Mouse (Mus musculus) E14TG2a.4 (cell line): ENCODE measurements around the gene Fmnl2.

Experiments
- H3K27me3 ChIP-seq: 2 replicates; pipeline ENCODE4 v1.6.1; 2014; ENCODE audit warnings: low read length, control low read depth; ENCODE audit not compliant: insufficient read depth
- H3K36me3 ChIP-seq: 2 replicates; pipeline ENCODE4 v1.6.1; 2014; ENCODE audit warnings: low read length, control low read depth; ENCODE audit not compliant: insufficient read depth
- H3K4me1 ChIP-seq: replicated peaks from 2 replicates; pipeline ENCODE4 v1.6.1; 2014; ENCODE audit warnings: low read depth, low read length, control low read depth
- H3K4me3 ChIP-seq: replicated peaks from 2 replicates; pipeline ENCODE4 v1.5.1; 2014; ENCODE audit warnings: mild to moderate bottlenecking, low read length
- H3K9me3 ChIP-seq: 2 replicates; pipeline ENCODE4 v1.6.1; 2014; ENCODE audit warnings: low read length, control low read depth
- CTCF ChIP-seq: conservative IDR thresholded peaks from 2 replicates; pipeline ENCODE4 v1.5.1; 2014; ENCODE audit warnings: low read length
- NANOG ChIP-seq: IDR thresholded peaks from 2 replicates; pipeline ENCODE4 v1.6.1; 2014; ENCODE audit warnings: borderline replicate concordance, low read length, mixed read lengths
- POU5F1 ChIP-seq: IDR thresholded peaks from 2 replicates; pipeline ENCODE4 v1.6.1; 2014; ENCODE audit warnings: low read length, borderline replicate concordance

Gene Fmnl2

DNA sequence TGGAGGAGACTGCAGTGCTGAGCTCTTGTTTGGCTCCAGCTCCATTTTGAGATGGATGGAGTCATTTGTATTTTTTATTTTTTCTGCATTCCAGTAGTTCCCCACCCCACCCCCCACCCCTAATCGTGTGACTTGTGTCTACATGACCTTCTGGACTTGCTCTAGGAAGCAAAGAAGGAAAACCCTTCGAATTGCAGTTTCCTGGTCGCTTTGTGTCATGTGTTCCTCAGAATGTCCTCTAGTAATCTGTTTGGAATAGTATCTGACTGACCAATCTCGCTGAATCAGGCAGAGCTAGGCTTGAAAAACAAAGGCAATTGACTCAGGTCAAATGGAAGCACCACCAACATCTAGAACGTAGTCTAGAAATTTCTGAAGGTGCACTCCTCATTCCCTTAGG lies 15.0 kb downstream of the Fmnl2 start:
- H3K27me3 ChIP-seq = no peaks in the 10 kb centered on the region
- no peak overlapping the region for H3K4me3 ChIP-seq
- peaks cover 5% of the 10 kb centered on the region for H3K9me3 ChIP-seq
- H3K4me1 ChIP-seq = peaks cover 9% of the 10 kb centered on the region
- TF ChIP-seq POU5F1 (no peak), NANOG (no peak), CTCF (no peak)
- H3K36me3 ChIP-seq = peaks cover 6% of the 10 kb centered on the region

DNA sequence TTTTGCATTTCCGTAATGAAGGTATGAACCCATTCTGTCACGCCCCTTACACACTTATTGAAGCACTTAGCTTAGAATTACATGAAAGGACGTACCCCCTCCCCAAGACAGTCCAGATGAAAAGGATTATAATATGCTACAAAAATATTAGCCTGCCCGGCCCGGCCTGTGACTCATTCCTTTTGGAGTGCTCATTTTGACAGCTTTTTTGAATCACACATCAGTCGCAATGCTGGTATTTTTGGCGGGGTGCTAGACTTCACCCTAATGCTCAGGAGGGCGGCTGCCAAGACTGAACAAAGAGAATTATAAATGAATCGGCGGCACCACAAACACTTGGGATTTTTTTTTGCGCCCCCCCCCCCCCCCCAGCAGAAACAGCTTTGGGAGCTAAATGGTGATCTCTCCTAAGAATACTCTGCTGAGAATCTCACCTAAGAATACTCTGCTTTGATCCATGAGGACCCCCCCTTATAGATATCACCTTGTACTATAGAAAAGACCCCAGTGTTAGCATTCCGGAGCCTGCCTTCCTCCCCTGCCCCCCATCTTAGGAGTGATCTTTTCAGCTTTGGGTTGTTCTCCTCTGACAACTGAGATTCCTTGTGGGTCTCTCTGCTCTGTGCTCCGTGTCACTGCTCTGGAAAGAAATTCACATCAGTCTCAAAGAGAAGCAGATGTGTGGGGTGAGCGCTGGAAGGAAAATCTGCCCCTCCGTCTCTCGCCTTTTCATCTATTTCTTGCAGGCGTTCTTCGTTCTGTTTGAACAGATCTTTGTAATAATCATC lies 15.8 kb downstream of the Fmnl2 start:
- no peak for TF ChIP-seq NANOG
- no peak for TF ChIP-seq CTCF
- TF ChIP-seq POU5F1 = no peak
- no peaks in the 10 kb centered on the region for H3K27me3 ChIP-seq
- no peak overlapping the region for H3K4me3 ChIP-seq
- H3K4me1 ChIP-seq = peaks cover 17% of the 10 kb centered on the region
- no peaks in the 10 kb centered on the region for H3K36me3 ChIP-seq
- no peaks in the 10 kb centered on the region for H3K9me3 ChIP-seq

DNA sequence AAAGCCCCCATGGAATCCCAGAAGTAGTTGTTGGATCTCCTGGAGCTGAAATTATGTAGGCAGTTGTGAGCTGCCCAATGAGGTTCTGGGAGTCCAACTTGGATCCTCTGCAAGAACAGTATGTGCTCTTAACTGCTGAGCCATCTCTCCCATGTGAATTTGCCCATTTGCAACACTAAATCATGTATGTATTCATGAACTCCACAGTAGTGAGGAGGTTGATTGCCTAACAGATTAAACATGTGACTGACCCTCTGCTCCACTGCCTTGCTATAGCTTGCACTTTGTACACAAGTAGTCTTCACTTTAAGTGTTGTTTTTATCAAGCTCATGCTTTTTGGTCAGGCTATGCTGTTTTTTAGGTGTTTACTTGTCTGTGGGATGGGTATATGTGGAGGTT lies 17.1 kb downstream of the Fmnl2 start:
- TF ChIP-seq CTCF (no peak), POU5F1 (no peak)
- Histone ChIP-seq H3K27me3 (no peaks in the 10 kb centered on the region), H3K9me3 (no peaks in the 10 kb centered on the region), H3K4me3 (no peak overlapping the region), H3K4me1 (peaks cover 20% of the 10 kb centered on the region), H3K36me3 (no peaks in the 10 kb centered on the region)

DNA sequence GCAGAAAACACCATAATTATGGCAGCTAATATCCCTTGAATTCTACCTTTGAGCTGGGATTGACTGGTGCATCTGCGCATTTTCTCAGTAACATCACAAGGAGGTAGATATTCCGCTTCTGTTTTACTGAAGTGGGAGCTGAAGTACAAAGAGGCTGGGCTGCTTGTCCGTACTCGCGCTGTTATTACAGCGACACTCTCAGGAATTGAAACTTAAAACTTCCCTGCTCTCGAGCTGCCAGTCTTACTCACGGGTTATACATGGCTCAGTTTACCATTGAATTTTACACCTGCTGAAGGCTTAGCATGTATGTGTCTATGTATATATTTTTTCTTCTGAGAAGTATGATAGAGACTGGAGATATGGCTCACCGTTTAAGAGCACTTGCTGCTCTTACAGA lies 18.1 kb downstream of the Fmnl2 start:
- Histone ChIP-seq H3K27me3 (no peaks in the 10 kb centered on the region), H3K4me1 (peaks cover 27% of the 10 kb centered on the region), H3K36me3 (no peaks in the 10 kb centered on the region), H3K4me3 (no peak overlapping the region), H3K9me3 (no peaks in the 10 kb centered on the region)
- no peak for TF ChIP-seq NANOG
- TF ChIP-seq POU5F1 = no peak
- no peak for TF ChIP-seq CTCF

- TF ChIP-seq CTCF (no peak), POU5F1 (no peak), NANOG (no peak)
- no peak overlapping the region for H3K4me3 ChIP-seq
- peaks cover 29% of the 10 kb centered on the region for H3K4me1 ChIP-seq
- H3K27me3 ChIP-seq = no peaks in the 10 kb centered on the region
- peaks cover 5% of the 10 kb centered on the region; the same call in 1 of the 2 replicates for H3K9me3 ChIP-seq
- H3K36me3 ChIP-seq = 0 out of 2 replicates have a peak, but pooled peaks cover 3% of the 10 kb centered on the region
These were observed 25.7 kb downstream of the Fmnl2 start for GRCm38 (mm10) chr2:52883401-52883800.

DNA sequence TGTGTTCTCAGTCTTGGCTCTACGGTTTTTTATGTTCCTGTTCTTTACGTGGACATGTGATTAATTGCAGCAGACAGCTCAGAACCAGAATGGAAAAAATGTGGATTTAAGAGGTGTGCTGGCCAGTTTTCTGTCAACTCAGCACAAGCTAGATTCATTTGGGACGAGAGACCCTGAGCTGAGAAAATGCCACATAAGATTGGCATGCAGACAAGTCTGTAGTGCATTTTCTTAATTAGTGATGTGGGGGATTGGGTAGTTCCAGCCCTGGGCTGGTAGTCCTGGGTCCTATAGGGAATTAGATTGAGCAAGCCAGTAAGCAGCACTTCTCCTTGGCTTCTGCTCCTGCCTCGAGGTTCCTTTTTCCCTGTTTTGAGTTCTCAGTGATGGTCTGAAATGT lies 26.4 kb downstream of the Fmnl2 start:
- Histone ChIP-seq H3K36me3 (0 out of 2 replicates have a peak, but pooled peaks cover 3% of the 10 kb centered on the region), H3K9me3 (peaks cover 5% of the 10 kb centered on the region; the same call in 1 of the 2 replicates), H3K27me3 (no peaks in the 10 kb centered on the region), H3K4me3 (no peak overlapping the region), H3K4me1 (peaks cover 29% of the 10 kb centered on the region)
- TF ChIP-seq NANOG = no peak
- no peak for TF ChIP-seq CTCF
- TF ChIP-seq POU5F1 = no peak

DNA sequence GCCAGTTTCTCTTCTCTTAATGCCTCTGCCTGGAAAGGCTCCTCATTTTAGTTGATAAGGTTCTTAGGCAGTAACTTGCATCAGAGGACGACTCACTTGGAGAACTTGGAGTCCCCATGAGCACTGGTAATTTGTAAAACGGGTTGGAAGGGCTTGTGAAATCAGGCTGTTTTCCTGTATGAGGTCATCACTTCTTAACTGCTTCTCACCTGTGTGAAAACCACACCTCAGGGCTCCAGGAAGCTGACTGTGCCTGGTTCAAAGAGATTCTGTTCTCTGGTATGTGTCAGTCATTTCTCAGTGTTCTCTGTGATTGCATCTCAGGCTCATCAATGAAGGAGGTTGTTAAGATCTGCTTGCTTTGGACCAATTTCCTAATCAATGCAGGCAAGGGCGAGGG lies 27.4 kb downstream of the Fmnl2 start:
- no peak for TF ChIP-seq CTCF
- Histone ChIP-seq H3K4me1 (peaks cover 24% of the 10 kb centered on the region), H3K36me3 (0 out of 2 replicates have a peak, but pooled peaks cover 3% of the 10 kb centered on the region), H3K4me3 (no peak overlapping the region), H3K9me3 (peaks cover 5% of the 10 kb centered on the region; the same call in 1 of the 2 replicates), H3K27me3 (no peaks in the 10 kb centered on the region)

DNA sequence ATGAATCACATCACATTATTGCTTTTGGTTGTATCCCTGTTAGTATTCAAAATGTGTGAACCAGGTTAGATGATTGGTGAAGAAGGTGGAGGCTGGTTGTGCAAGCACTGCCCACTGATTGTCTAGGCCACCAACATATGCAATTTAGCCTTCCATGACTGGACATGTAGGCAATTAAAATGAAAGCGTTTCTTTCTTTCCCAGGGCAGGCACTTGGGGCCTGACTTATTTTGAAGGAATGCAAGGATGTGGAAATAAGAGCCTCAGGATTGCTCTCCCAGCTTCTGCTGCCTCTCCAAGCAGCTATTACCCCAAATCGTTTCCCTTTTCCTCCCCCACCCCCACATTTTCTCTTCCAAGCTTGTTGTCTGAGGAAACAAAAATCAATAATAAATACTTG lies 29.6 kb downstream of the Fmnl2 start:
- no peak for TF ChIP-seq NANOG
- 0 out of 2 replicates have a peak, but pooled peaks cover 3% of the 10 kb centered on the region for H3K36me3 ChIP-seq
- no peaks in the 10 kb centered on the region for H3K9me3 ChIP-seq
- H3K4me1 ChIP-seq = peaks cover 19% of the 10 kb centered on the region
- no peak overlapping the region for H3K4me3 ChIP-seq
- H3K27me3 ChIP-seq = no peaks in the 10 kb centered on the region

GRCm38 (mm10) chr2:52891115-52891514 lies 33.5 kb downstream of the Fmnl2 start:
- Histone ChIP-seq H3K27me3 (no peaks in the 10 kb centered on the region), H3K9me3 (no peaks in the 10 kb centered on the region), H3K4me3 (no peak overlapping the region), H3K36me3 (0 out of 2 replicates have a peak, but pooled peaks cover 3% of the 10 kb centered on the region), H3K4me1 (peaks cover 28% of the 10 kb centered on the region)
- TF ChIP-seq CTCF = no peak
- no peak for TF ChIP-seq NANOG
- TF ChIP-seq POU5F1 = no peak
